Mouse (Mus musculus) ES-Bruce4 (cell line): ENCODE measurements around the gene Gba2. TPM values are rescaled to one million over a fixed set of nuclear protein-coding genes. Genes with fewer than 3 reads are reported as not detected.
A peak's percentile ranks its signal among the peaks of the same experiment; 100 is the strongest.

ENCODE experiments used
- H3K27ac ChIP-seq: 2 replicates; pipeline ENCODE4 v1.5.1; 2012; ENCODE audit warnings: low read length, inconsistent platforms; ENCODE audit not compliant: insufficient read depth
- H3K27me3 ChIP-seq: 2 replicates; pipeline ENCODE4 v1.6.1; 2012; ENCODE audit warnings: mild to moderate bottlenecking, low read length, inconsistent platforms; ENCODE audit not compliant: control insufficient read depth, poor library complexity, insufficient read depth, severe bottlenecking
- H3K36me3 ChIP-seq: 2 replicates; pipeline ENCODE4 v1.6.1; 2012; ENCODE audit warnings: inconsistent platforms, mild to moderate bottlenecking, low read length, moderate library complexity; ENCODE audit not compliant: control insufficient read depth, poor library complexity, insufficient read depth, severe bottlenecking
- H3K4me1 ChIP-seq: one replicate; pipeline ENCODE4 v1.8.1; 2011; ENCODE audit warnings: low read length; ENCODE audit not compliant: control insufficient read depth, insufficient read depth
- H3K4me3 ChIP-seq: 2 replicates; pipeline ENCODE4 v1.5.1; 2011; ENCODE audit warnings: low read depth, mild to moderate bottlenecking, low read length
- H3K9ac ChIP-seq: 2 replicates; pipeline ENCODE4 v1.6.1; 2012; ENCODE audit warnings: low read depth, mild to moderate bottlenecking, inconsistent platforms; ENCODE audit not compliant: poor library complexity, severe bottlenecking
- H3K9me3 ChIP-seq: replicated peaks from 2 replicates; pipeline ENCODE4 v1.6.1; 2012; ENCODE audit warnings: mild to moderate bottlenecking, low read length, inconsistent platforms; ENCODE audit not compliant: control insufficient read depth, poor library complexity, insufficient read depth, severe bottlenecking
- CTCF ChIP-seq: IDR thresholded peaks from one replicate; pipeline ENCODE4 v1.8.1; 2011; ENCODE audit warnings: low read depth, low read length
- EP300 ChIP-seq: IDR thresholded peaks from 2 replicates; pipeline ENCODE4 v1.6.1; 2011; ENCODE audit warnings: low read depth, low read length; ENCODE audit not compliant: insufficient read depth
- POLR2A ChIP-seq: IDR thresholded peaks from one replicate; pipeline ENCODE4 v1.8.1; 2011; ENCODE audit warnings: low read length; ENCODE audit not compliant: insufficient read depth
- polyA plus RNA-seq: library from polyadenylated mRNA; stranded (reverse); fragments of >200 nt; gene quantifications from 2 replicates; pipeline ENCODE4 v1.2.4, GENCODE M21; 2011; ENCODE audit warnings: low read depth; ENCODE audit not compliant: missing spikeins, insufficient read depth, insufficient read length

The Gba2 gene
- polyA plus RNA-seq, 1 experiment: 6.6 TPM

GRCm38 (mm10) chr4:43559519-43560242, 19.0 kb downstream of the Gba2 start:
- Histone ChIP-seq H3K36me3 (peaks cover 15% of the 10 kb centered on the region), H3K4me3 (no peak overlapping the region), H3K9me3 (no peaks in the 10 kb centered on the region), H3K27me3 (no peaks in the 10 kb centered on the region), H3K9ac (0 out of 2 replicates have a peak overlapping the region, but pooled peaks have one; percentile 12), H3K27ac (0 out of 2 replicates have a peak overlapping the region, but pooled peaks have one; percentile 14), H3K4me1 (peaks cover 12% of the 10 kb centered on the region)
- TF ChIP-seq POLR2A (no peak), CTCF (no peak)

GRCm38 (mm10) chr4:43558631-43559356, 19.9 kb downstream of the Gba2 start:
- peaks cover 22% of the 10 kb centered on the region for H3K36me3 ChIP-seq
- H3K4me1 ChIP-seq: peaks cover 12% of the 10 kb centered on the region
- no peak for TF ChIP-seq POLR2A
- peak; percentile 37; the same call in 1 of the 2 replicates for TF ChIP-seq EP300
- no peak for TF ChIP-seq CTCF
- H3K4me3 ChIP-seq: peak overlapping the region; percentile 49
- no peaks in the 10 kb centered on the region for H3K27me3 ChIP-seq
- peak overlapping the region; percentile 6; the same call in 1 of the 2 replicates for H3K9ac ChIP-seq
- no peaks in the 10 kb centered on the region for H3K9me3 ChIP-seq
- peak overlapping the region; percentile 83 for H3K27ac ChIP-seq

- peak overlapping the region; percentile 42 for H3K9ac ChIP-seq
- peaks cover 12% of the 10 kb centered on the region for H3K4me1 ChIP-seq
- no peaks in the 10 kb centered on the region for H3K27me3 ChIP-seq
- TF ChIP-seq POLR2A (no peak), CTCF (no peak), EP300 (no peak)
- peak overlapping the region; percentile 32 for H3K4me3 ChIP-seq
- H3K27ac ChIP-seq: peak overlapping the region; percentile 83
- peaks cover 28% of the 10 kb centered on the region for H3K36me3 ChIP-seq
- H3K9me3 ChIP-seq: no peaks in the 10 kb centered on the region
Observed at GRCm38 (mm10) chr4:43558028-43558630, 20.5 kb downstream of the Gba2 start.

- TF ChIP-seq CTCF (no peak), EP300 (no peak), POLR2A (no peak)
- Histone ChIP-seq H3K4me3 (no peak overlapping the region), H3K27me3 (no peaks in the 10 kb centered on the region), H3K4me1 (peaks cover 12% of the 10 kb centered on the region), H3K36me3 (peaks cover 41% of the 10 kb centered on the region), H3K9ac (no peak overlapping the region), H3K9me3 (no peaks in the 10 kb centered on the region), H3K27ac (no peak overlapping the region)
Observed at GRCm38 (mm10) chr4:43555926-43556325, 22.7 kb downstream of the Gba2 start.

- no peaks in the 10 kb centered on the region for H3K9me3 ChIP-seq
- peaks cover 57% of the 10 kb centered on the region for H3K36me3 ChIP-seq
- no peaks in the 10 kb centered on the region for H3K27me3 ChIP-seq
- no peak overlapping the region for H3K9ac ChIP-seq
- peaks cover 10% of the 10 kb centered on the region for H3K4me1 ChIP-seq
- H3K4me3 ChIP-seq: no peak overlapping the region
- H3K27ac ChIP-seq: no peak overlapping the region
- no peak for TF ChIP-seq CTCF
- no peak for TF ChIP-seq EP300
Observed at GRCm38 (mm10) chr4:43553891-43554290, 24.8 kb downstream of the Gba2 start.
